Mouse (Mus musculus): ENCODE measurements around the gene Gdf15.
"Not testable (repeated sequence)": the region's sequence is repeated elsewhere in the genome, so short reads cannot be mapped to it uniquely, and the experiment has no call there.

DNA sequence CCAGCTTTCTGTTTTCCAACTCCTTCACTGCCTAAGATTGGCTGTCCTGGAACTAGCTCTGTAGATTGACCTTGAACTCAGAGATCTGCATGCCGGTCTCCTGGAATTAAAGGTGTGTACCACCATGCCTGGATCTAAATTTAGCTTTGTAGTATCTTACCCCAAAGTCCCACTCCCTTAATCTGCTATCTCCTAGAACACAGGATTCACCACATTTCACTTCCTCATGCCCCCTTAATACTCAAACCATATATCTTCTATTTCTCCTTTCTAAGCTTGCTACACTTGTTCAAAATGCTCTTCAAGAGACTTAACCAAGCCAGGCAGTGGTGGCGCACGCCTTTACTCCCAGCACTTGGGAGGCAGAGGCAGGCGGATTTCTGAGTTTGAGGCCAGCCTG, 44.3 kb downstream of the Gdf15 start:
- TF ChIP-seq CTCF (conservative IDR thresholded peaks at IDR 0.05; ENCODE audit: insufficient read depth, insufficient read length, low read depth, low read length); POLR2A (IDR thresholded peaks at IDR 0.05; ENCODE audit: low read depth, low read length): not testable (repeated sequence)
